Mouse (Mus musculus) heart, adult 2 months (tissue): ENCODE results near the gene Cobll1. TPM values are rescaled to one million over a fixed set of nuclear protein-coding genes. Genes with fewer than 3 reads are reported as not detected.

Source experiments
- DNase-seq, 2 experiments: peaks; one replicate each; pipeline ENCODE4 v3.0.0; 2021
- H3K27ac ChIP-seq: fragments of 200-600 bp; 2 replicates; pipeline ENCODE4 v1.8.1; 2022
- H3K27me3 ChIP-seq: fragments of 200-500 bp; 2 replicates; pipeline ENCODE4 v1.6.1; 2012; ENCODE audit warnings: mild to moderate bottlenecking, low read length, inconsistent platforms, mixed read lengths; ENCODE audit not compliant: control insufficient read depth, insufficient read depth
- H3K36me3 ChIP-seq: fragments of 200-500 bp; 2 replicates; pipeline ENCODE4 v1.6.1; 2012; ENCODE audit warnings: low read length, inconsistent platforms; ENCODE audit not compliant: control insufficient read depth, insufficient read depth
- H3K4me1 ChIP-seq: fragments of 200-500 bp; 2 replicates; pipeline ENCODE4 v1.6.1; 2011; ENCODE audit warnings: low read length; ENCODE audit not compliant: control insufficient read depth, insufficient read depth
- H3K4me3 ChIP-seq: fragments of 200-600 bp; 2 replicates; pipeline ENCODE4 v1.8.1; 2022
- H3K79me2 ChIP-seq: fragments of 200-500 bp; replicated peaks from 2 replicates; pipeline ENCODE4 v1.6.1; 2012; ENCODE audit warnings: mild to moderate bottlenecking, inconsistent platforms, low read length, moderate library complexity, mixed read lengths; ENCODE audit not compliant: control insufficient read depth, insufficient read depth
- H3K9ac ChIP-seq: fragments of 200-500 bp; 2 replicates; pipeline ENCODE4 v1.6.1; 2012; ENCODE audit warnings: low read depth, mild to moderate bottlenecking, control low read depth, inconsistent platforms, low read length, mixed read lengths
- CTCF ChIP-seq: fragments of 200-600 bp; IDR thresholded peaks from 2 replicates; pipeline ENCODE4 v1.8.1; 2022; ENCODE audit warnings: antibody characterized with exemption, mild to moderate bottlenecking, moderate library complexity
- EP300 ChIP-seq: fragments of 200-500 bp; IDR thresholded peaks from 2 replicates; pipeline ENCODE4 v1.6.1; 2011; ENCODE audit warnings: low read depth, low read length, control low read depth; ENCODE audit not compliant: insufficient read depth
- POLR2A ChIP-seq: fragments of 200-500 bp; IDR thresholded peaks from 2 replicates; pipeline ENCODE4 v1.6.1; 2011; ENCODE audit warnings: mild to moderate bottlenecking, low read depth, low read length, control low read depth; ENCODE audit not compliant: insufficient read depth
- WGBS: fragments of 180-500 bp; shearing (Covaris S2); methylation state at CpG from one replicate; pipeline ENCODE4 v1.1.7; 2018; 5-methylcytosine and 5-hydroxymethylcytosine counted together
- intact Hi-C: fragments of 180-260 bp; cut with DNase I; formaldehyde crosslinking; loops from one replicate; pipeline ENCODE4 v1.15.1; 2025
- polyA plus RNA-seq: library from polyadenylated mRNA; depleted of rRNA; stranded (reverse); fragments of >200 nt; gene quantifications from 2 replicates; pipeline ENCODE4 v1.2.3, GENCODE M21; 2012
- total RNA-seq, 2 experiments: library from RNA; stranded (reverse); gene quantifications; 2 replicates each; pipeline ENCODE4 v1.2.3; 2021

The Cobll1 gene
- total and polyA plus RNA-seq, 3 experiments, result 19.3 to 76.8 (median 53.3) TPM

DNA sequence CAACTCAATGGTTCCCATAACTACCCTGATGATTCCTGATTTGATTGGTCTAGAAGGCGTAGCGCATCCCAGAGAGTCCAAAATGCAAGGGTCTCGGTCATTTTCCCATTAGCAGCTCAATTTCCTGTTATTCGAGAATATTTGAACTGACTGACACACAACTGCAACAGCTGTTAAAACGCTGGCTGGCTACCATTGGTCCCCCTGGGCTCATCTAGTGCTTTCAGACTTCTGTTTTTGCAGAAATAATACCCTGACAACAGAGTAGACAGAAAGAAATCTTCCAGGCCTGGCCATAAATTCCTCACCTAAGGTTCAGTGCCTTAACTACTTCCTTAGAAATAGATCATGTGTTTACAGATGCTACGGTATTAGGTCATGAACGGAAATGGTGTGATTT lies 10.8 kb downstream of the Cobll1 start:
- peak overlapping the region; percentile 52 for H3K27ac ChIP-seq

DNA sequence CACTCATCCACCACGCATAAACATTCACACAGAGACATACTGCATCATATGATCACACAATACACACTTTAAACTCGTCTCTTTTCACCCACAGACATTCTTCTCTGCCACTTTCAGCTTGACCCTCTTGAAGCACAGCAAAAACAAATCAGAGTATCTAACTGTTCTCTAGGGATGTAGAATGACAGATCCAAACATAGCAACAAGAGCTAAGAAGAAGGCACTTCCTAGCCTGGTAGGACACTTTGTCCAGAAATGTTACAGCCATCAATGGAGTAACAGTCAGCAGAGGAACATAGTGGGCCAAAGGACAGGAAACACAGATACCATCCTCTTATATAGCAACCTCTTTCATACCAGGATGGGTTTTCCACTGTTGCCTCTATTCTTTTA lies 11.3 kb downstream of the Cobll1 start:
- Histone ChIP-seq H3K4me3 (no peak overlapping the region), H3K27me3 (no peaks in the 10 kb centered on the region), H3K4me1 (peaks cover 23% of the 10 kb centered on the region), H3K79me2 (peaks cover 1% of the 10 kb centered on the region), H3K36me3 (peaks cover 36% of the 10 kb centered on the region), H3K27ac (peak overlapping the region; percentile 52), H3K9ac (no peak overlapping the region)
- no peak for DNase-seq
- intact Hi-C loops, result loop anchor here (2.0 kb wide), 1 partner anchor 37 kb away; no protein-coding TSS in a partner anchor
- 67% methylated on average over 2 of the region's 2 CpGs for WGBS
- TF ChIP-seq POLR2A (no peak), EP300 (no peak), CTCF (no peak)

More for the DNA sequence above, 10.8 kb downstream of the Cobll1 start:
- TF ChIP-seq CTCF, result no peak
- TF ChIP-seq EP300, result no peak
- no peak for TF ChIP-seq POLR2A
- Histone ChIP-seq H3K36me3 (peaks cover 36% of the 10 kb centered on the region), H3K79me2 (peaks cover 3% of the 10 kb centered on the region), H3K4me3 (no peak overlapping the region), H3K9ac (no peak overlapping the region), H3K27me3 (no peaks in the 10 kb centered on the region), H3K4me1 (peaks cover 23% of the 10 kb centered on the region)
- no peak for DNase-seq
- WGBS, result 48% methylated on average over 7 of the region's 7 CpGs
- intact Hi-C loops, result loop anchor here (2.0 kb wide), 1 partner anchor 38 kb away; no protein-coding TSS in a partner anchor

DNA sequence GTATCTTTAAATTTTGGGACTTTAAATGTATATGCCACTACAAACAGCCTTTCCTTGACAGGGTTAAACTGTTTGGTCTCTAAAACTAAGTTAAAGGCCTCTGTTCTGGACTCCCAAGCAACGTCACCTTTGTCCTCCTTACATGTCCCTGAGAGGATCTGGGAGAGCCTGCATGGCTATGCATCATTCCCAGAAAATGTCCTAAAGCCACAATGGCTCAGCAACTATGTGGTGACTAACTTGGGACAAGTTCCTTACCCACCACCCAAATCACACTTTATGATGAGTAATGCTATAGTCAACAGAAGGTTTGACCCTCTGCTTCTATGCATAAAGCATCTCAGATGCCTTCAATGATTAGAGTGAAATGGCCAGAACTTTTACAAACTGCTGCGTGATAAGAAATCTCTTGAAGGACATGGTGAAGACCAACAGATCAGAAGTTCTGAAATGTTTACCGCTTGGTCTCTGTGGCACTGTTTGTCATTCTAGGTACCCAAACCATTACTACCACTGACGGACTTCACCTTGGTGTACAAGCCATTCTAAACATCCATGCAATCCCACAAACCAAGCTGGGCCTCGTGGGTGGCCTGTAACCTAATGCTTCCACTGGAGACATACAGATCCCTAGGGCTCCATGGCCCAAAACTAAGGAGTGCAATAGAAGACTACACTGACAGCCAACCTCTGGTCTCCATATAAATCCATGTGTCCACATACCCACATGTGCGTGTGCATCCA lies 11.9 kb downstream of the Cobll1 start:
- H3K9ac ChIP-seq, result no peak overlapping the region
- intact Hi-C loops, result no loop called here
- H3K36me3 ChIP-seq, result peaks cover 36% of the 10 kb centered on the region
- no peak for TF ChIP-seq POLR2A
- no peak for TF ChIP-seq EP300
- no peak for TF ChIP-seq CTCF
- H3K4me3 ChIP-seq, result no peak overlapping the region
- H3K79me2 ChIP-seq, result peaks cover 1% of the 10 kb centered on the region
- H3K4me1 ChIP-seq, result peaks cover 22% of the 10 kb centered on the region
- no peak for DNase-seq
- no peaks in the 10 kb centered on the region for H3K27me3 ChIP-seq
- H3K27ac ChIP-seq, result peak overlapping the region; percentile 52
- WGBS, result 77% methylated on average over 6 of the region's 6 CpGs

DNA sequence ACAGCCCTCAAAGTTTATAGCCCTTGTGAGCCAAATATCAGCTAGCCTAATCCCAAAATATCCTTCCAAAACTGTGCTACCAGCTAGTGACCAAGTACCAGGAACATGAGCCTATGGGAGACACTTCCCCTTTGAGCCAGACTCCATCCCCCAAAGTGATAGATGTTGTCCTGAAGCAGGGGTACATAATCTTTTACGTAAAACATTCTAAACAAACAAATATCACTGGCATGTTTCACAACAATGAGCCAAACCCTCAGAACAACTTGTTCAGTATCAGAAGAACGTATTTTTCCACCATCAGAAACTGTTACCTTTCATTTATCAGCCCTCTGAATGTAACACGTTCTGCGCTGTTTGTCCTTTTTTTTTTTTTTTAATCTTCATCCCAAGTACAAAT lies 12.7 kb downstream of the Cobll1 start:
- no peak for DNase-seq
- TF ChIP-seq POLR2A (no peak), EP300 (no peak), CTCF (no peak)
- intact Hi-C loops, result no loop called here
- no peak overlapping the region for H3K4me3 ChIP-seq
- H3K27ac ChIP-seq, result peak overlapping the region; percentile 9; the same call in 1 of the 2 replicates
- peaks cover 4% of the 10 kb centered on the region for H3K79me2 ChIP-seq
- peaks cover 36% of the 10 kb centered on the region for H3K36me3 ChIP-seq
- 68% methylated on average over 4 of the region's 4 CpGs for WGBS
- H3K4me1 ChIP-seq, result peaks cover 27% of the 10 kb centered on the region
- H3K27me3 ChIP-seq, result no peaks in the 10 kb centered on the region
- H3K9ac ChIP-seq, result no peak overlapping the region

DNA sequence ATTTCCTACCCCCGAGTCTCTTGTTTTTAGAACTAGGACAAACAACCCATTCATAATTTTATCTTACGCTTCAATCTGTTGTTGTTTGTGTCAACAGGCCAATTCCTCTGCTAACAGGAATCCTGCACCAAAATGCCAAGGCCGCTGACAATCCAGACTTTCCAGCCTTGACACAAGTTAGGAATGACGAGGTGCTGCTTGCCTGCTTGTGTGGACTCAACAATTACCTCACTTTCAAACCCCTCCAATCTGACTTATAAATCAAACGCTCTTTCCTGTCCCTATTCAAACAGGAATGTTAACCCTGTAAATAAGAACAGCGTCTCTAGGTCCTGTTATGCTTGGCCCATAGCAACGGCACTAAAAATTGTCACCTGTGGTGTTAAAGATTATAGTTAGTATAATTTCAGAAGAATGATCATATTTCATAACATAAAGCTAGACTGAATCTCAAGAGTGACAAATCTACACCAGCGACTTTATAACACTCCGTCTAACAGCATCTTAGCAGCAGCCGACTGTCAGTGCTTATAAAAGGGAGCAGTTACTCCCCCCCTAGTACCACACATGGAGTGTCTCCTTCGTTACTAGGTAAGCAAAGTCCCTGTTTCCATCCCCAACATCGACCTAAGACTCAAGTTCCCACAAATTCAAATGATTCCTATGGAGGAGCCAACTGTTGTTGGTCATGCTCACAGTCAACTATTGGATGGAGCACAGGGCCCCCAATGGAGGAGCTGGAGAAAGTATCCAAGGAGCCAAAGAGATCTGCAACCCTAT lies 15.1 kb downstream of the Cobll1 start:
- peaks cover 4% of the 10 kb centered on the region; the same call in 1 of the 2 replicates for H3K79me2 ChIP-seq
- no peak for DNase-seq
- H3K4me1 ChIP-seq, result peaks cover 30% of the 10 kb centered on the region
- H3K27ac ChIP-seq, result peak overlapping the region; percentile 34
- H3K27me3 ChIP-seq, result no peaks in the 10 kb centered on the region
- no peak overlapping the region for H3K4me3 ChIP-seq
- H3K36me3 ChIP-seq, result peaks cover 35% of the 10 kb centered on the region
- no peak overlapping the region for H3K9ac ChIP-seq
- 64% methylated on average over 12 of the region's 12 CpGs for WGBS
- TF ChIP-seq POLR2A, result no peak
- TF ChIP-seq EP300, result no peak
- no peak for TF ChIP-seq CTCF
- intact Hi-C loops, result no loop called here

DNA sequence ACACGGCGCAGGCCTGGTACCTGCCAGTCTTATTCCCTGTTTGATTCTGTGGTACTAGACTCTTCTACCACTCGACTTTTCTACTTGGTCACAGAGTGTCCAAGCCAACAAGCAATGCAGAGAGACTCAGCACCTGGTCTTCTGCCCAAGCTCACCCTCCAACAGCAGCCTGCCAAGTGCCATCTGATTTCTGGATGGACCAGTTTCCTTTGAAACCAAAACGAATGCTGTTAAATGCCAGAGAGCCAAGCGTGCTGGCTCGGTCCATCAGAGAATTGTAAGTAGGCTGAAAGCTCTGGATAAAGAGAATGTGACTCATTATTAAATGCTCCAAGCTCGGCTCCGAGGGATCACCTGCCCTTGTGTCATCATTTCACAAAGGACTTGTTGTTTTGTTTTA lies 16.2 kb downstream of the Cobll1 start:
- no peak overlapping the region for H3K4me3 ChIP-seq
- TF ChIP-seq POLR2A (no peak), EP300 (no peak), CTCF (no peak)
- peaks cover 4% of the 10 kb centered on the region; the same call in 1 of the 2 replicates for H3K79me2 ChIP-seq
- peaks cover 22% of the 10 kb centered on the region for H3K4me1 ChIP-seq
- H3K36me3 ChIP-seq, result peaks cover 30% of the 10 kb centered on the region
- 55% methylated on average over 8 of the region's 8 CpGs for WGBS
- intact Hi-C loops, result no loop called here
- H3K27me3 ChIP-seq, result no peaks in the 10 kb centered on the region
- peak overlapping the region; percentile 34 for H3K27ac ChIP-seq
- H3K9ac ChIP-seq, result no peak overlapping the region
- DNase-seq, result peak in 1 of 2 experiments; percentile 46
